Mouse (Mus musculus) T-helper 2 cell (primary cell): ENCODE results near the gene Neb.

Experiments
- in situ Hi-C: fragments of 300-600 bp; cut with MboI, MseI; formaldehyde crosslinking; loops from one replicate; pipeline ENCODE4 v1.15.1; 2025; ENCODE audit warnings: high pct_unique_total_duplicates

Gene Neb

DNA sequence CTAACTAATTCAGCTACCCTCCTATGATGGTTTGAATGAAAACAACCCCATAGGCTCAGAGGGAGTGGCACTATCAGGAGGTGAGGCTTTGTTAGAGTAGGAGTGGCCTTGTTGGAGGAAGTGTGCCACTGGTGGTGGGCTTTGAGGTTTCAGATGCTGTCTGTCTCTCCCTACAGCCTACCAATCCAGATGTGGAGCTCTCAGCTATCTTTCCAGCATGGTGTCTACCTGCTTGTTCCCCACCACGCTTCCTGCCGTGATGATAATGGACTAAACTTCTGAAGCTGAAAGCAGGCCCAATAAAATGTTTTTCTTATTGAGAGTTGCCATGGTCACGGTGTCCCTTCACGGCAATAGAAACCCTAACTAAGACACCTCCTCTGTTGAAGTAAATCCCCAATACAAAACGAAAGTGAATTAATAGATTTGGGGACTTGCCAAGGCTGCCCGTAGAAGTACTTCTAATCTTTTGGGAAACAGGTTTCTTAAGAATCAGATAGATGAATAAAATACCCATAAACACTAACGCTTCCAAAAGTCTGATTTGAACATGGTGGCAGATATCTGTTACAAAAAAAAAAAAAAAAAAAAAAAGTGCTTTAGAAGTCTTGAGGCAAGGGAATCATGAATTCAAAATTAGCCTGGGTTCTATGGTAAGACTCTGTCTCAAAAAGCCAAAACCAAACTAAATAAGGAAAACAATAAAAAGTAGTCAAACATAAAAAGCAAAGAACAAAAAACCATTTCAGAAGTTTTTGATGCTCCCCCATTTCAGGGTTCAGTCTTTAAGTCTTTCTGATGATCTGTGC lies 63.1 kb downstream of the Neb start:
- in situ Hi-C loops: loop anchor here (5.0 kb wide), 1 partner anchor 92 kb away; no protein-coding TSS in a partner anchor

DNA sequence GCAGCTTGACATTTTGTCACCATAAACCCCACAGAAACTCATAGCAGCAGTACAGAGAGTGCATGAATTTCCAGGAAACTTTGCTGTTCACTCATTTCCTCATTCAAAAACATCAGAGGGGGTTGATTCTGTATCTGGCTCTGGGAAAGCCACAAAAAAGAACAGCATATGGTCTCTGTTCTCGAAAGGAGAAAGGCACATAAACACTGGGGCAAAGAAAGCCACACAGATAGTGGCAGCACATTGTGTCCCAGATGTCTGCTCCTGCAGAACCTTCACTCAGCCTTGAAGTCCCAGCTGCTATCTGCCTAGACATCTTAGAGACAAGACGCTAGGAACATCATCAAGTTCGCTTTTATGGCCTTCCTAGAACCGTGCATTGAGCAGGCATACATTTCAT lies 67.5 kb downstream of the Neb start:
- in situ Hi-C loops: loop anchor here (5.0 kb wide), 1 partner anchor 97 kb away; no protein-coding TSS in a partner anchor

DNA sequence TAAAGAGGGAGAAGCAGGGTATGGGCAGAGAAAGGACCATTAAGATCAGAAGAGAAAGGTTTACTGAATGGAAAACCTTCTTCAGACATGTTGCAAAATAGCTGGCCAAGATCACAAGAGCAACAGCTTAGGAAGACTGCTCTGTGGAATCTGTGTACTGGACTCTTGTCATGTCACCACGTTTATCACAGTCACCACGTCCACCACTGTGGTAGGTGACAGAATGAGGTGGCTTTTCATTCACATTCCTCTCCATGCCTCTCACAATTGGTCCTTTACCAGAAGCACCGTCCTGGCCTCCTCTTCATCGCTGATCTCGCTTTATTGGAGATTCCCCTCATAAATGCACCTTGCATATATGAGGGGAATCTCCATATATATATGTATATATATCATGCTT lies 71.6 kb downstream of the Neb start:
- in situ Hi-C loops: no loop called here

DNA sequence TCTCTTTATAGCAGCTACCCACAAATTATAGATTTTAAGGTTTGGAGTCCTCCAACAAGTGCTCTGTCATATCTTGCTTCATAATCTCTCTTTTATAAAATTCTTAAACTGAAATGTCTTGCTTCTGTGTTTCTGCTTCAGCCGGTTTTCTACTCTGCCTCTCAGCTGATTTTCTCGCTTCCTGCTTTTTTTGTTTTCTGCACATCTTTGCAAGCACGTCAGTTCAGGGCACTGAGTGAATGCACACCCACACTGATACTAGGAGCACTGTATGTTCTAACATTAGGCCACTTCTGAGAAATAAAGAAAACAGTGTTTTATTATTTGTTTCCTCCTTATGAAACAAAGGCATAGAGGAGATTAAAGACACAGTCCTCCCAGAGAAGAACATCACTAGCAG lies 73.7 kb downstream of the Neb start:
- in situ Hi-C loops: no loop called here

DNA sequence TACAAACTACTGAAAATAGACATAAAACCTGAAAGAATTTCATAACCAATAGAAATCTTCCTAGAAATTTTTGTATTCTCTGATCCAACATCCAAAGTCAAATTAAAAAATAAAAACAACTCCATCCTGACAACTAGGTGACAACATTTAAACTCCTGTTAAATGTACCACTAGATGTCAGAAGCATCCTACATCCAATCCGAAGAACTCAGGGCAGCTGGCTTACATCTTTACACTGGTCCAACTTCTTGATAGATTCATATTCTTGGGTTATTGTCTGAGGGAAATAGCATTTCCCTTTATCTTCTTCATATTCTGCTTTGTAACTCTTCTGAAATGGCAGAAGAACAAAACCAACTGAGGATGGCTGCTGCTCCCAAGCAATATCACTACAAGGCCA lies 74.9 kb downstream of the Neb start:
- in situ Hi-C loops: no loop called here

DNA sequence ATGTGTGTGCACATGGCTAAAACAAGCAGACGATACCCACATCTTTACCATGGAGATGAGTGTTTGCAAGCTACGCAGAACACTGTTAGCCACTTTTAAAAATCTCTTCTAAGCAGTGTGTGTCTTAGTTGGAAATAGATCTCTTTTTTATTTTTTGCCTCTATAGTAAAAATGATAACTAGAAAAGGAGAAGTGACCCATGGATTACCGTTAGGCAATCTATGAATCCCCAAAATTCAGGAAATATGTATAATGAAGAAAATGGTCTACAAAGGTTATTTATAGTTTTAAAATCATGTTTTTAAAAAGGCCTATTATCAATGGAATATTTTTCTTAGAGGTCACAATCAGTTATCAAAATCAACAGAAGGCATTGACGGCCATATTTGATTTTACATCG lies 80.3 kb downstream of the Neb start:
- in situ Hi-C loops: no loop called here

DNA sequence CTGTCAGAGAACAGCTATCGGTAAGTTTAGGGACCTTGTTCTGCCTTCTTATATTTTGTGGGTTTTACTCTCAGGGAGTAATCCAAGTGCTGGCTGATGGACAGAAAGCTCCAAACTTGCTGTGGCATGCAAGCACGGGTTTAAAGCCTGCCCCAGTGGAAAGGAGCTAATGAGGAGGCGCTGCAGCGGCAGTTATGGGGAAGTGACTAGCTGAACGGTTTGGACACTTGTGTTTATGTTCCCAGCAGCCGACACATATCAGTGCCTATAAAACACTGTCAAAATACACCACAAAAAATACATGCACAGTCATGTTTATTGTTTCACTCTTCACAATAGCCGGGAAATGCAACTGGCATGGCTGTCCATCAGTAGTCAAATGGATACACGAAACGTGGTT lies 81.5 kb downstream of the Neb start:
- in situ Hi-C loops: no loop called here

DNA sequence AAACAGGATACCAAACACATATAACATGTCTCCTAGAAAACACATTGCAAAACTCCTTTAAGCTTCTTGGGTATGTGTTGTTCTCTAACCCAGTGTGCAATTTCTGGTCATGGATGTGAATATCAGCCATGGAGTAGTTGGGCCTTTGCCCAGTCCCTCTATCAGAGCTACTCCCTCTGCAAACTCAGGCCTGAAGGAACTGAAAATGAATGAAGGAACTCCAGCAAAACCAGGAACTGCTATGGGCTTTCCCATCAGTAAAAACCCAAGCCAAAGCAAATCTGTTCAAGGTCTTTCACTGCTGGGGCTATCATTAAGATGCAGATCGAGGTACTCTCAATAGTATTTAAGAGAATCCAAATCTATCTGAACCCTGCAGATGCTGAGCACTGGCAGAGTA lies 90.8 kb downstream of the Neb start:
- in situ Hi-C loops: no loop called here

DNA sequence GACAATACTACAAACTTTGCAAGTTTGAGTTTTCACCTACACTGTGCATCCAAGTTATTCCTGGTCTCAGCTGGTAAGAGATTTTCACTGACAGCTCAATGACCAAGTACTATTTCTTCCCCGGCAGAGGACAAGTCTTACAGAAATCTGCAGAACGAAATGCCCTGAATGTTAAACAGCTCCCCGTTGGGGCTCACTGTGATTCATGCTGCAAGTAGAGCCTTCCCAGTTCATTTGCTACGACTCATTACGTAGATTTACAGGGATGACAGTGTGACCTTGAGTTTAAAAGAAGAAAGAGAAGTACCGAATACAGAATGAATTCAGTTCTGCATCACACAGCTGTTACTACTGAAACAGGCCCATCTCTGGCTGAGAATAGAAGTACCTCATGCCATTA lies 91.9 kb downstream of the Neb start:
- in situ Hi-C loops: no loop called here

DNA sequence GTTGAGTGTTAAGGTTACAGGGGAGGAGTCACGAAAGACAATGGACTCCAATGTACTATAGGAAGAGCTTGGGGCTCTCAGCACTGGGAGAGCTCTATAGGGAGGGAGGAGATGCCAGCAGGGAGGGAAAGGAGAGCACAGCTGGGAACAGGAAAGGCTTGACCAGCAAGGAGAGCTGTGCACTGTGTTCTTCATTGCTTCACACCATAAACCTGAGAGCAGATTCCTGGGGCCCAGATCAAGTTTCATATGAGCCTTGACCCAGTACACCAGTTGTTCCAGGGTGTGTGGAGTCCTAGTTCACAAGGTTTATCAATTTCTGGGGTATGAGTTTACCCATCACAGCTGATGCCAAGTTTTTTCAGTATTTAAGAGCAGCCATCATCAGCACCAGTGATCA lies 106.1 kb downstream of the Neb start:
- in situ Hi-C loops: no loop called here

DNA sequence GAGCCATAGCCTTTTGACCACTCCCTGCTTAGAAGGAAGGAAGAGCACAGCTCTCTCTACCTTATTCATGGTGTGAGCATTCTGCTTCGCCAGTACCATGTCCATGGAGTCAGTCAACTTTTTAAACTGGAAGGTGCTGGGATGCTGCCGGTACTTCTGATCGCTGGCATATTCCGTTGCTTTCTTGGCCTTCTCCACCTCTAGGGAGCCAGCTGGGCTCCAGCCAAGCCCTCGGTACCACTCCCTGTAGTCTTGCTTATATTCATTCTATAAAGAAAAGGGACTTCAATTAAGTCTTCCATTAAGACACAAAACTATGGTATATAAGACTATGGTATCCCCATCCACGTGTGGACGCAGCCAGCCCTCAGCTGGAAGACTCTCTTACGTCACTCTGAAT lies 107.4 kb downstream of the Neb start:
- in situ Hi-C loops: no loop called here

DNA sequence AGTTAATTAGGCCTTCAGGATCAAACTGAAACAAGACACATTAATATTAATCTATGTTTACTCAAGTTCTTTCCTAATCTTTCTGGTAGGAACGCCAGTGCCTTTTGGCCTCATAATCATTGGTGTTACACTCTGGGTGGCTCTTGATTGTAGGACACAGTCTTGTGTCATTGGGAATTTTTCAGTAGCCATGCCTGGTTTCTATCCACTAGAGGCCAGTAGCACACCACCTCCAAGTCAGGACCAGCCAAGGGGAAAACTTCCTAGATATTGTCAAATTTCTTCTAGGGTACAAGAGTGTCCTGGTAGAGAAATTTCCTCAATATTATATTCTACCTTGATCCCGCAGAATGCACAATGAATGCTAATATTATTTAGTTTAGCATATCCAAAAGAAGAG lies 116.1 kb downstream of the Neb start:
- in situ Hi-C loops: no loop called here

DNA sequence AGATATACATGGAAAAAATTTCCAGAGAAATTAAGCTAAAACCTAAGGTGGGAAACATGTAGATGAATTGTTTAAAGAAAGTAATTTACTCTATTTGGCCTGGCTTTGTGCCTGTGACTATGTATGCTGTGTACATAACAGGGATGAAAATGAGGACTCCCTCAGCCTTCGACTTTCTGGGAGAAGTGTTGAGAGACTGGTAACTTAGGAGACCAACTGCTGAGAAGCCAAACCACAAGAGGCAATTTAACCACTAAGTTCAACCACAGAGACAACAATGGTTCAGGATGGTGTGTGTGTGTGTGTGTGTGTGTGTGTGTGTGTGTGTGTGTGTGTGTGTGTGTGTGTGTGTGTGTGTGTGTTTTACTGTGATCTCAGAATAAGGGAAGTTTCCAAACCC lies 126.2 kb downstream of the Neb start:
- in situ Hi-C loops: no loop called here

DNA sequence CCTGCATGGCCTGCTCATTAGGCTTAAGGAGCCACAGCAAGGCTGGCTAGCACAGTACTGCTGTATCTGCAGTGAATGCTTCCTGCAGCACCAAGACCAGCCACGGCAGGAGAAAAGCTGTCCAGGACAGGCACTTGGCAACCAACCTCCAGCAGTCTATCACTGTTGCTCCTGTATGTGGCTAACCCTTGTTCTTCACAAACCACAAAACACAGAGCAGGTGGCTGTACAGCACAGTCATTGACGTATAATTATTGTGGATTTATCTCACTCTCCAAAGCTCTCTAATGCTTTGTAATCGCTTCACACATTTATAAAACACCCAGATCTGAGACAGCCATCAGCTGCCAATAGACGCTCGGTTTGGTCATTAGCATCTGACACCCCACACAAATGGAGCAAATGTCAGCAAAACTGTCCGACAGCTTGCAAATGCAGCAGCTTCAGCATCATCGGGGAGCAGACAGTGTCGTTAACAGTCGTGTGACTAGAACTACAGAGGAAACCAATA lies 129.9 kb downstream of the Neb start:
- in situ Hi-C loops: no loop called here

DNA sequence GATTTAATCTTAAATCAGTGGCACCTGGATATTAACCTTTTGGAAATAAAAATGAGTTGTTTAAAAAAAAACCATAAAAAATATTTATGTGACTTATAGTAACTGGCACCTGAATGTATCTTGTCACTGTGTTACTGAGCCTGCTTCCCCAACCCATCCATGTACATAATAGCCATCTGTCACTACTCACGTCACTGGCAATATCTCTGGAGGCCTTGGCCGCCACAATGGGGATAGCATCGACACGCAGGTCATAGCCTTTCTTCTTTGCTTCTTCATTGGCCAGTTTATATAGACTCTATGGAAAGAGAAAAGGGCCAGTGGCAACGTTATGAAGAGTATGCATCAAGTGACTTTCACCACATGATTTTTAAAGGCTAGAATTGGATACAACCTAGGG lies 133.2 kb downstream of the Neb start:
- in situ Hi-C loops: no loop called here

DNA sequence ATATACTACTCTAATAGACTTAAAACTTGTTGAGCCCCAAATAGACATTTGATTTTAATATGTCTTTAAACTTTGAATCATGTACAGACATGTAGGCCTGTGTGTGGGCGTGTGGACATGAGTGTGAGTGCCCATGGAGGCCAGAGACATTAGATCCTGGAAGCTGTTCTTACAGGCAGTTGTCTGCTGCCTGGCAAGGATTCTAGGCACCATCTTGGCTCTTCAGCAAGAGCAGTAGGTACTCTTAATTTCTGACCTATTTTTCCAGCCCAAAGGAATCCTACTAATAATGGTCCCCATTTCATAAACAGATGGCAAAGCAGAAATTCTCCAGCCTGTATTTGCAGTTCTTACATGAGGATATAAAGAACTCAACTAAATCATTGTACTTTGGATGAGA lies 135.6 kb downstream of the Neb start:
- in situ Hi-C loops: no loop called here

DNA sequence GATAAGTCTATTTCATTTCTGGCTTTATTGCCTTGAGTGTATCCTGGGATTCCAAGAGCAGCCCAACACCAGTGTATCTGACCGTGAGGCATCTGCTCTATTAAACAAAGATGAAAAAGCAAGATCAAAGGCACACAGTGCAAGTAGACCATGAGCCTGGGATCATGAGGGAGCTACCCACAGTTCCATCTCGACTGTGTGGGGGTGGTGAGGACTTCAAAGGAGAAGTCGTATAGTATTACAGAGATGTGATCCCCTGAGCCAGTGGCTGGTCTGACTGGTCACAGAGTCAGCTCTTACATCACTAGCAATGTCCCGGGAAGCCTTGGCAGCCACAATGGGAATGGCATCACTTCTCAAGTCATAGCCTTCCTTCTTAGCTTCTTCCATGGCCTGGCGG lies 140.4 kb downstream of the Neb start:
- in situ Hi-C loops: no loop called here

DNA sequence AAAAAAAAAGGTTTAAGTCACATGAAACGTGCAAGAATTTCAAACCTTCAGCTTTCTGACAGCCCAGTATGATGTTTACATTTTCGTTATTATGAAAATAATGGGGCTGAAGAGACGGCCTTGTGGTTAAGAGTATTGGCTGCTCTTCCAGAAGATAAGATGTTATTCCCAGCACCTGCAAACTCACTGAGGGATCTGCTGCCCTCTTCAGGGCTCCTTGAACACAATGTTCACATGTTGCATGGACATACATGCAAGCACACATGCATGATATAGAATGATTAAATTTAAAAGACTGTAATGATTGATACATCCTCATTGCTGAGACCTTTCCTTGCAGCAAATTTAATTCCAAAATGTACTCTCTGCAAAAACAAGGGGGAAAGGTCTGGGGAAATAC lies 150.7 kb downstream of the Neb start:
- in situ Hi-C loops: no loop called here

DNA sequence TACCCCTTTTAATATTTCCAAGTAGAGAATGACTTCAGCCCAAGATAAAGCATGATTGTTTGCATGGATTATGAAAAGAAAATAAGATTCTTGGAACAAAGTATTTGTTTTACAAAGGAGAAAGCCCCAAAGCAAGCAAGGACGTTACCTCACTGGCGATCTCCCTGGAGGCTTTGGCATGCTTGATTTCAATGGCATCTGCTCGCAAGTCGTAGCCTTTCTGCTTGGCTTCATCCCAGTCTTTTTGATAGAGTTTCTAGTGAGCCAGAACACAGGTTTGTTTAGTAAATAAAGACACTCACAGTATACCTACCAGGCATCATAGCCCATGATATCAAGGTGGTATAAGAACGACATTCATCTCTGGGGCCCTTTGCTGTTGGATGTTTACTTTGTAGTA lies 153.9 kb downstream of the Neb start:
- in situ Hi-C loops: no loop called here

DNA sequence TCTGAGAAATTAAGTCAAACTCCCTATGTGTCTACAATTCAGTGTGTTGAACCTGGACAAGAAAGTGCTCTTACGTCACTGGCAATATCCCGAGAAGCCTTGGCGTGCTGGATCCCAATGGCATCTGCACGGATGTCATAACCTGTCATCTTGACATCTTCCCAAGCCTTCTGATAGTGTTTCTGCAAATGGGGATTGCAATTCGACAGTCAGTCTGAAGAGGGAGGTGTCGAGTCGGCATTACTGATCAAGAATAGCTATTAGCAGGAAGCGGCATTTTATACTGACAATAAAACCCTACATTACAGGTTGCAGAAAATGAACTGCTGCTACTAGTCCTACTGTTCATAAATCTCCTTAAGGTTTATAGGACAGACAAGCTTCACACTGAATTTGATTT lies 158.2 kb downstream of the Neb start:
- in situ Hi-C loops: no loop called here

DNA sequence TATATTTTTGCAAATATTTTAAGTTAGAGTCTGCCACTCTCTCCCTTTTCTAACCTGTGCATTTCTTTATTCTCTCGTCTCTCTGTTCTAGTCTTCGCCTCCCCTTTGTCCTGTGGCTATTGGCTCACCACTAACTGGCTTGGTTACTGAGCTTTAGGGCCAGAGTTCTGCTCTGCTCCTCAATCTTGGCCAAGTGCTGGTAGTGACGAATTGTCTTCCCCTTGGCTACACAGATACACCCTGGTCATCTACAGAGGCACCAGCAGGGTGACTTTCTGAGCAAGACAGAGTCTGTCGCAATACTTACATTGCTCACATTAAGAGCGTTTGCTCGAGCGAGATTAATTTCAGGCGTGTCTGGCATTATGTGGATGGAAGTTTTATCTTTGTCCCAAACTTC lies 162.3 kb downstream of the Neb start:
- in situ Hi-C loops: no loop called here

DNA sequence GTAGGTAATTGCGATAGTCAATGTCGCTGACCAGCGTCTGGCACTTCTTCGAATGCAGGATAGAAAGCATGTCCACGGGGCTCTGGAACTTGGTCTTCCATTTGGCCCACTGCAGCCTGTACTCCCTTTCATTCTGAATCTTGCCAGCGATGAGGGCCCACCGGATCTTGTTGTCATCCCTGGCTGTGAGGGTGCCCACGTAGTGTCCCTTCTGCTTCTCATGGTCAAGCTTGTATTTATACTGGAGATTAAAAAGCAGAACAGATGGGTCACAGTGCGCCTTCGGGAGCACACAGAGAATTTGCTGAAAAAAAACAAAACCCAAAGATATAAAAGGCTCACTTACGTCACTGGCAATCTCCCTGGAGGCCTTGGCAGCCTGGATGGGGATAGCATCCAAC lies 165.7 kb downstream of the Neb start:
- in situ Hi-C loops: no loop called here

DNA sequence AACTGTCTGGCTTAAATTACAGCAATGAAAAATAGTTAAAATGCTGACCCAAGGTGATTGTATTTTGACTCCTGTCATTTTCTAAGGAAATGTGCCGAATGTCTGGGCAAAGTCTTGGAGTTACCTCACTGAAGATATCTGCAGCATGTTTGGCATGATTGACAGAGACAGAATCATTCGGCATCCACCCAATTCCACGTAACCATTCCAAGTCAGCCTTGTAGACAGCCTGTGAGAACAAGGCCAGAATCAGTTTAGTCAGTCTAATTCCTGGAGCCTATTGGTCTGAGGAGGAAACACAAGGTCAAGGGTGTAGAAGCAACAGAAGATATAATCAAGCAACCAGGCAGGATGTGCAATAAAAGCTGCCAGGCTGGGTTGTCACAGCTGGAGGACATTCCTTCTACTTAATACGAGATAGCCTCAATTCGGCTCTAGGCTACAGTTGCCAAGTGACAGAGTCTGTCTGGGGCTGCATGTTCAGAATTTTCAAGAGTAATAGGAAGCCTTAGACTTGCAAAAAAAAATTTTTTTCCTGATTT lies 166.8 kb downstream of the Neb start:
- in situ Hi-C loops: no loop called here

DNA sequence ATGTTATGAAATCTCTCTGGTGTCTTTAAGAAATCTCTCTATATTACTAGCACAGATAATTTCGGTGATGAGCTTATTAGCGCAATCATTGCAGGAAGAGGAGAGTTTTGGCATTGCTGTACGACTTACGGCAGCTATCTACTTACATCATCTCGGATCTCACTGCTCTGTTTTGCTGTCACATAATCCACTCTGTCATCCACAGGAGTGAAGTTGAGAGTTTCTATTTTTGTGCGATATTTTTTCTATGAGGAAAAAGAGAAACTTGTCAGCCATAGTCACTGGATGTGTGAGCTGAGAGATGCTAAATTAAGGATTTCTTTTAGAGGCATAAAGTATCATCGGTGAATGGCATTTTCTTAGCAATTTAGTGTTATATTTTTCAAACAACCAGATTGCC lies 167.6 kb downstream of the Neb start:
- in situ Hi-C loops: no loop called here
